Mouse (Mus musculus): ENCODE results near the gene Ncapd2. TPM values are rescaled to one million over a fixed set of nuclear protein-coding genes. Genes with fewer than 3 reads are reported as not detected.

The Ncapd2 gene
- 953 and 1,019 TPM in 2 replicates for total RNA-seq (2015; ENCODE audit: low replicate concordance)
- total RNA-seq (2017; ENCODE audit: low replicate concordance) = 924 and 1,011 TPM in 2 replicates

DNA sequence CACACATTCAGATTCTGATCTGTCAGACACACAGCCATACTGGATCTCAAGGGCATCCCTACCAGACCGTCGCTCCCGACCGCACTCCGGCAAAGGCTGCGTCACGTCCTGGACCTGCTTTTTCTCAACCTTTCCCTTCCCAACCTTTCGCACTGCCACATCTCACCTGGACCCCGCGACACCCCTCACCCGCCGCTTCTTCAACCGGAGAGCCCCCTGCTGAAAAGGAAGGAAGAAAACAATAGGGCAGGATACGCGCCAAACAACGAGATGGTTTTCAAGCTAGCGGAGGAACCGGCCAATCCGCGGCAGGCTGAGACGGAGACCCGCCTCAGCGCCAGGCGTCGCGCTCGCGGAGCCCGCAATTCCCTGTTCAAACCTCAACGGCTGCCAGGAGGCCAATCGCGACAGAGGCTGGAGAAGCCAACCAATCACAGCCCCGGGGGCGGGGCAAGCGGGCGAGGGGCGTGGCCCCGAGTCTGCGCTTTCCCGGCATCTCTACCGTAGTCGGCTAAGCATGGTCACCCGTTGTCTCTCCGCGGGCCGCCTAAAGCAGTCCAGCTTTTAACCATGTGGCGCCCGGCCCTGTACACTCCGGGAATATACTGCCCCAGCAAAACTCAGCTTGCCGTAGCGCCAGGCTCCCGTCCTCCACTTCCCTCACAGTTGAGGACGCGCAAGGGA lies at the start of gene Ncapd2, which contains the start of gene Mrpl51:
TSS of gene Ncapd2 (minus strand) at position 370 of the 684 bp plus-strand sequence.
TSS of gene Mrpl51 (plus strand) at position 470 of the 684 bp plus-strand sequence.
- ATAC-seq (replicated peaks; ENCODE audit: low FRiP score, poor library complexity, severe bottlenecking) = peak; percentile 91

- no peak for ATAC-seq (replicated peaks; ENCODE audit: low FRiP score, poor library complexity, severe bottlenecking)
These were observed 49.1 kb upstream of the Ncapd2 start for GRCm38 (mm10) chr6:125240617-125241016.

DNA sequence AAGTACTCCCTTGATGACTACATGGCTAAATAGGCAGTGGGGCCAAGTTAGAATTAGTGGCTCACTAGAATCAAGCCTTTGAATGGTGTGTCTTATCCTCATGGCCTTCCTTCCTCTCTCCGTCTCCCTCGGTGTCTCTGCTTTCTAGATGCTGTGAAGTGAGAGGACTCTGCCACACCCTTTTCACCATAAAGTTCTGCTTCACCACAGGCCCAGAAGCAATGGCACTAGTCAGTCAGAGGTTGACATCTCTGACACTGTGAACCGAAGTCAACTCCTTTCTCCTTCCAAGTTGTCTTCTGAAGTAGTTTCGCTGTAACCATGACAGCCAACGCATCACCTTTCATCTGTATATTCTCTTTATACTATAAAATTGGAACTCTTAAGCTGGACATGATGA lies 48.0 kb upstream of the Ncapd2 start:
- ATAC-seq (replicated peaks; ENCODE audit: low FRiP score, poor library complexity, severe bottlenecking) = no peak

- ATAC-seq (replicated peaks; ENCODE audit: low FRiP score, poor library complexity, severe bottlenecking) = no peak
These were observed 46.9 kb upstream of the Ncapd2 start for GRCm38 (mm10) chr6:125238396-125238795.

DNA sequence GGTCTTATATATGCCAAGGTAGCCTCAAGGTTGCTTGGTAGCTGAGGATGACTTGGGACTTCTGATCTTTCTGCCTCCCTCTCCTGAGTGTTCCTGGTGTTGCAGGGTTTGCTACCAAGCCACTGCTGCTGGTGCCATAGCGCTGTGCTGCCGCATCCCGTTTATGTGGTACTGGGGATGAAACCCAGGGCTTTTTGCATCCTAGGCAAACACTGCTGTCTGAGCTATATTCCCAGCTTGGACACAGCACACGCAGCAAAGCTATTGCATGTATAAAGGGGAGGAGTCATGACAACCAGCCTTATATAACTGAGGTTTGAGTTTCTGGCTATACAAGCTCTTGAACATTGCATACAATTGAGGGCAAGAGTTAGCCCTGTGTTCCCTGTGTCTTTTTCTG lies 45.9 kb upstream of the Ncapd2 start:
- no peak for ATAC-seq (replicated peaks; ENCODE audit: low FRiP score, poor library complexity, severe bottlenecking)

GRCm38 (mm10) chr6:125236782-125237181 lies 45.3 kb upstream of the Ncapd2 start, which contains the start of gene Cd27:
Gene Cd27 (minus strand): TSS chr6:125237010.
- no peak for ATAC-seq (replicated peaks; ENCODE audit: low FRiP score, poor library complexity, severe bottlenecking)

DNA sequence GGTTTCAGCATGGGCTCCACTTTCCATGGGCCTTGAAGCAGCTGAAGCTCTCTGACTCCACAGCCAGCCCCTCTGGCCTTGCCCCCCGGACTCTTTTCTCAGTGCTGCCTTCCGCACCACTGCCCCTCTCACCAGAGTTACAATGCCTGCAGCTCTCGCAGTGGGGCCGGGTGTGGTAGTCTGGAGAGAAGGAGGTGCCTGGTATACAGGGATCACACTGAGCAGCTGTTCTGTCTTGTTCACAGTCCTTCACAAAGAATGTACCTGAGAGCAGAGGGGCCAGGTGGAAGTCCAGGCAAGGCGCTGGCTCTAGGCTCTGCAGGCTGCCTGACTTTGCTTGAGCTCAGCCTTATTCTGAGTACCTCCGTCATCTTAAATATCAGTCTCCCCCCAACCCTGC lies 44.8 kb upstream of the Ncapd2 start:
- ATAC-seq (replicated peaks; ENCODE audit: low FRiP score, poor library complexity, severe bottlenecking) = no peak

- no peak for ATAC-seq (replicated peaks; ENCODE audit: low FRiP score, poor library complexity, severe bottlenecking)
These were observed 43.0 kb upstream of the Ncapd2 start for GRCm38 (mm10) chr6:125234520-125234828.

- no peak for ATAC-seq (replicated peaks; ENCODE audit: low FRiP score, poor library complexity, severe bottlenecking)
These were observed 42.5 kb upstream of the Ncapd2 start for GRCm38 (mm10) chr6:125233816-125234519.

GRCm38 (mm10) chr6:125232516-125232915 lies 41.0 kb upstream of the Ncapd2 start:
- ATAC-seq (replicated peaks; ENCODE audit: low FRiP score, poor library complexity, severe bottlenecking) = no peak

GRCm38 (mm10) chr6:125232045-125232437 lies 40.5 kb upstream of the Ncapd2 start:
- ATAC-seq (replicated peaks; ENCODE audit: low FRiP score, poor library complexity, severe bottlenecking) = peak; percentile 43

GRCm38 (mm10) chr6:125231117-125232044 lies 39.9 kb upstream of the Ncapd2 start, which contains the start of gene Tapbpl:
Gene Tapbpl (minus strand): TSS chr6:125231860.
- ATAC-seq (replicated peaks; ENCODE audit: low FRiP score, poor library complexity, severe bottlenecking) = peak; percentile 67

DNA sequence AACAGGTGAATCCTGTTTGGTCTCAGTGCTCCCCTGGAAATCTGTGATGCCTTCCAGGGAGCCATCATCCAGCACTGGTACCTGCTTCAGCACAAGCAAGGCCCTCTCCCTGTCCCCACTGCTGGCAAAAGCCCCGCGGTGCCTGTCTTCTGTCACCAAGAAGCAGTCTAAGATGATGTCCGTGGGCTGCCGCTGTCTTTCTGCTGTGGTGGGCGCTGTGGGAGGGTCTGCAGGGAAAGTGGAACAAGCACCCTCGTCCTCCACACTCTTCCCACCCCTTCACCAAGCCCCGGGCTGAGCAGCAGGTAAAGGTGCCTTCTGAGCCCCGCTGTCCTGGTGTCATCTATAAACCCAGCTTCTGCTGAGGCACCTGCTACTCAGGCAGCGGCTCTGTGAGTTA lies 39.1 kb upstream of the Ncapd2 start:
- no peak for ATAC-seq (replicated peaks; ENCODE audit: low FRiP score, poor library complexity, severe bottlenecking)

DNA sequence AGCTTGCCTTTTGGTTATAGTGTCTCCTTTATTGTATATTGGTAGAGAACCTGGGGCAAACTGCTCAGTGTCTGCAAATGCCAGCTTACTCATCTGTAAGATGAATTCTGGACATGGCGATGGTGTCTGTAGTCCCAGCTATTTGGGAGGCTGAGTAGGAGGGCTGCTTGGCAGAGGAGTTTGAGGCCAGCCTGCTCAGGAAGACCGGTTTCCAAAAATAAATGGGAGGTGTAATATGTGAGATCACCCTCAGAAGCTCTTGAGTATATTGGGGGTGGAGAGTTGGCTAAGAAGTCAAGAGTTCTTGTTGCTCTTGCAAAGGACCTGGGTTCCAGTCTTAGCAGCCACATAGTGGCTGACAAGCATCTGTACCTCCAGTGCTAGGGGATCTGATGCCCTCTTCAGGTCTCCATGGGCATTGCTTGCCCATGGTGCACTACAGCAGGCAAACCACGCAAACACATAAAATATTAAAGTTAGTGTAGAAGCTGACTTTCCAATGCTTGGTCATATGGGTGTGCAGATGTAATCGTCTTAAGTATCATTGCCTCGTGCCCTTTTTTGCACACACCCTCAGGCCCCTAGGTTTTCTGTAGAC lies 34.1 kb upstream of the Ncapd2 start:
- ATAC-seq (replicated peaks; ENCODE audit: low FRiP score, poor library complexity, severe bottlenecking) = no peak

- ATAC-seq (replicated peaks; ENCODE audit: low FRiP score, poor library complexity, severe bottlenecking) = no peak
These were observed 31.1 kb upstream of the Ncapd2 start for GRCm38 (mm10) chr6:125222577-125222976.

- ATAC-seq (replicated peaks; ENCODE audit: low FRiP score, poor library complexity, severe bottlenecking) = no peak
These were observed 30.6 kb upstream of the Ncapd2 start for GRCm38 (mm10) chr6:125222146-125222545.

DNA sequence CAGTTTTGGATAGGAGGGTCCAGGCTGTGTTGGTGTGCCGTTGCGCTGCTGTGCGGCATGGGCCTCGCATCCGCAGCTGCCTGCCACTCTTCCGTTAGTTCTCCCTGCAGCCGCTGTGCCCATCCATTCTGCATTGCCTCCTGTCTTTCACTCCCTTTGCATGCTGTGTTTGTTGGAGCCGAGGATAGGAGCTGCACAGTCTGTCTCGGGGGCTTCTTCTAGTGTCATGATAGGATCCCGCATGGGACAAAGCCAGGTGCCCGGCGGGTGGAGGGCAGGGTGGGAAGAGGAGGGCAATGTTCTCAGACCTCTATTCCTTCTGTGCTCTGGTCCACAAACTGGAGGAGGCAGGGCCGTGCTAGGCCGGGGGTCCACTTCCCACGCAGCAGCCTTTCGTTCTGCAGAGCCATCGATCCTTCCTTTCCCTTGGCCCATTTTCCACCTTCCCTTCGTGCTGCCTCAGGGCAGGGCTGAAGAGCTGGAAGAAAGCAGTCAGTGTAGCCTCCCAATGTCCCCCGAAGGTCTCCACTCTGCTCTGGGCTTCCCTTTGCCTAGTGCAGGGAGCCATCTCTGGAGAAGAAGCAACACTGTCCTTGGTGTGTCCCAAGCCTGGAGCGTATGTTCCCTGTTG lies 29.7 kb upstream of the Ncapd2 start:
- ATAC-seq (replicated peaks; ENCODE audit: low FRiP score, poor library complexity, severe bottlenecking) = no peak

GRCm38 (mm10) chr6:125218963-125219362 lies 27.5 kb upstream of the Ncapd2 start:
- ATAC-seq (replicated peaks; ENCODE audit: low FRiP score, poor library complexity, severe bottlenecking) = 0 out of 2 replicates have a peak, but pooled peaks have one; percentile 36

DNA sequence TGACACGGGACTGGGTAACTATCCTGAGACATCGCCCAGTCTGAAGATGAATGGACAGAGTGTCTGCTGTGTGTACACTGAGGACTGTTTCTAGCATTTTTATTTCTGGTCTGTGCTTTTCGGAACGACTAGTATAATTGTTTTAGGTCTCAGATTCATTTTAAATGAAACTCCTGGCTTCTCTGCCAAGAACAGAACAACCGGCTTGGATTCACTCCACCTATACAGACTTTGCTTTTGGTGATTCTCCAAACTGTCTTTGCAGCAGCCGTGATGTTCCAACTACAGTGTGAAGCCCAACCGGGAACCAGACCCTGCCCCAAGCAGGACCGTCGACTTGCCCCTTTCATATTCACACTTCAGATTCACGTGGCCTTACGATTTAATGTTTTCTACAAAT lies 26.4 kb upstream of the Ncapd2 start:
- no peak for ATAC-seq (replicated peaks; ENCODE audit: low FRiP score, poor library complexity, severe bottlenecking)

Data from erythroid progenitor cell, adult 5-6 weeks (primary cell).